Mouse (Mus musculus): ENCODE measurements around the gene Tbc1d22b. TPM values are rescaled to one million over a fixed set of nuclear protein-coding genes. Genes with fewer than 3 reads are reported as not detected.

The Tbc1d22b gene
- polyA plus RNA-seq, 1 experiment from 2014 or later, result 15.6 TPM

DNA sequence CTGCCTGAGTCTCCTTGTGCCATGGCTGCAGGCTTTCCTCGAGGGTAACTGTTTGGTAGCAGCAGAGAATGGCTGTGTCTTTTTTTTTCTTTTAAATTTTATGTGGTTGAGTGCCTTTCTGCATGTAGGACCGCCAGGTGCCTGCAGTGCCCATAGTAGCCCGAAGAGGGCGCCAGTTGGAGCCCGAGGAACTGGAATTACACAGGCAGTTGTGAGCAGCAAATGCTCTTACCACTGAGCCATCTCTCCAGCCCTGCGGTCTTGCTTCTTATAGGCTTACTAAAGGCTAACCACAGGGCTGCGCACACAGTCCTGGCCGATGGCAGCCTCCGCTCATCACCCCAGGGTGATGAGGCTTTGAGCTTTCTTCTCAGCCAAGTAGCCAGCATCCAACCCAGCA is 18.3 kb upstream of the Tbc1d22b start:
- Histone ChIP-seq H3K27ac (ENCODE audit: low read length) (no peak overlapping the region), H3K36me3 (ENCODE audit: control insufficient read depth, insufficient read depth, low read length) (no peaks in the 10 kb centered on the region), H3K4me2 (replicated peaks; ENCODE audit: low read depth, low read length) (no peak overlapping the region), H3K9me3 (ENCODE audit: control insufficient read depth, low read depth, low read length) (no peaks in the 10 kb centered on the region; the same call in 1 of the 2 replicates), H3K4me1 (ENCODE audit: control insufficient read depth, insufficient read depth, low read length) (no peaks in the 10 kb centered on the region), H3K4me3 (ENCODE audit: low read depth, low read length) (no peak overlapping the region), H3K27me3 (ENCODE audit: control insufficient read depth, insufficient read depth, low read length) (no peaks in the 10 kb centered on the region), H3K9ac (replicated peaks; ENCODE audit: low read depth, low read length) (no peak overlapping the region)
- ATAC-seq (ENCODE audit: insufficient number of reproducible peaks, insufficient read depth, low FRiP score, low read depth), result no peak
- 74% methylated on average over 9 of the region's 9 CpGs for WGBS

DNA sequence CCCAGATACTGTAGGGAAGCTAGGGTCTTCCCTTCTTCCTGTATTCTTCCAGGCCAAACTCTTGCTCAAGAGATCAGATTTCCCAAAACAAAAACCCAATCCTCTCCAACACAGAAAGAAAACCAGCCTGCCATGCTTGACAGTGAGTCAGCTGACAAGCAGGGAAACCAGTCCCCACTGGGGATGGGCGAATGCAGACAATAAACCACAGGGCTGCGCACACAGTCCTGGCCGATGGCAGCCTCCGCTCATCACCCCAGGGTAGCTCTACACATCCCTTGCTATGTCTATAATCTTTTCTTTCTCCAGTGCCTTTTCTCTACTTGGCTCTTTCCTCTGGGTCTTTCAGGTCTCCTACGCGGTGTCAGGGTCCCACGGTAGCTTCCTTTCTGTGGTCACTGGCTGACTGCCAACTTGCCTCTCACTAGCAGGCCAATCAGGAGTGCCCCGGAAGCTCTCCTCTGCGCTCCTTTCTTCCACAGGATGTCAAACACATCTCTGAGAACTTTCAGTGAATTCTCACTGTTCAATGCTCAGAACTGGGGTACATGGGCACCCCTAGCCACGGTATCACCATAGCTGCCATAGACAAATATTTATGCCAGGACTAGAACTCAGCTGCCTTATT is 17.7 kb upstream of the Tbc1d22b start:
- Histone ChIP-seq H3K36me3 (ENCODE audit: control insufficient read depth, insufficient read depth, low read length) (no peaks in the 10 kb centered on the region), H3K9ac (replicated peaks; ENCODE audit: low read depth, low read length) (no peak overlapping the region), H3K4me3 (ENCODE audit: low read depth, low read length) (no peak overlapping the region), H3K4me2 (replicated peaks; ENCODE audit: low read depth, low read length) (no peak overlapping the region), H3K27me3 (ENCODE audit: control insufficient read depth, insufficient read depth, low read length) (no peaks in the 10 kb centered on the region), H3K9me3 (ENCODE audit: control insufficient read depth, low read depth, low read length) (no peaks in the 10 kb centered on the region; the same call in 1 of the 2 replicates), H3K4me1 (ENCODE audit: control insufficient read depth, insufficient read depth, low read length) (no peaks in the 10 kb centered on the region), H3K27ac (ENCODE audit: low read length) (no peak overlapping the region)
- 63% methylated on average over 10 of the region's 10 CpGs for WGBS
- ATAC-seq (ENCODE audit: insufficient number of reproducible peaks, insufficient read depth, low FRiP score, low read depth), result no peak

DNA sequence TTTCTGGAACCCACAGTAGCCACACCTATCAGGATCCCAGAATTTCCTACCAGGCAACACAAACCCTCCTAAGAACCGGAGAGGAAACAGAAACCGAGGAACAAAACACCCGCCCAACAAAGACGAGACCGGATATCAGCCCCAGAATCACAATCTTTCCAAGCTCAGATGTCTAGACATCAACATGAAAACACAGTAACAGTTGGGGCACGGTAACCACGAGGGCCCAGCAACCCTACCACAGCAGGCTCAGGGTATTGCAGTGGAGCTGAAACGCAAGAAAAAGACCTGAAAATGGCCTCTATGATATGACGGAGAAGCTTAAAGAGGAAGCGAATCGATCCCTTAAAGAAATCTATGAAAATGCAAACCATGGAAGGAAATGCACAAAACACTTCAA is 15.7 kb upstream of the Tbc1d22b start:
- H3K4me2 ChIP-seq (replicated peaks; ENCODE audit: low read depth, low read length), result no peak overlapping the region
- WGBS, result 91% methylated on average over 11 of the region's 11 CpGs
- H3K4me3 ChIP-seq (ENCODE audit: low read depth, low read length), result no peak overlapping the region
- no peak overlapping the region for H3K9ac ChIP-seq (replicated peaks; ENCODE audit: low read depth, low read length)
- no peak for ATAC-seq (ENCODE audit: insufficient number of reproducible peaks, insufficient read depth, low FRiP score, low read depth)
- no peak overlapping the region for H3K27ac ChIP-seq (ENCODE audit: low read length)
- no peaks in the 10 kb centered on the region for H3K36me3 ChIP-seq (ENCODE audit: control insufficient read depth, insufficient read depth, low read length)
- no peaks in the 10 kb centered on the region for H3K27me3 ChIP-seq (ENCODE audit: control insufficient read depth, insufficient read depth, low read length)
- no peaks in the 10 kb centered on the region; the same call in 1 of the 2 replicates for H3K9me3 ChIP-seq (ENCODE audit: control insufficient read depth, low read depth, low read length)
- no peaks in the 10 kb centered on the region for H3K4me1 ChIP-seq (ENCODE audit: control insufficient read depth, insufficient read depth, low read length)

DNA sequence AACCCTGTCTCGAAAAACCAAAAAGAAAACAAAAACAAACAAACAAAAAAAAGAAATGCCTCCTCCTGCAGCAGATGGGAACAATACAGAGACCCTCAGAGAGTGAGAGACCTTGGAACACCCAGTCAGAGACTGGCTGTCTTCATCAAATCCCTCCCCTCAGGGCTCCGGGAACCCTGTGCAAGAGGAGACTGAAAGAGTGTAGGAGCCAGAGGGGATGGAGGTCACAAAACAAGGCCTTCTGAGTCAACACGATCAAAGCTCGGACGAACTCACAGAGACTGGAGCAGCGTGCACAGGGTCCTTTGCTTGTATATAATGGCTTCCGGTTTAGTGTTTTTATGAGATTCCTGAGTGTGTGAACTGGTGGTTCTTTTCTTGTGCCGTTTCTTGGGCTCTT is 9.2 kb upstream of the Tbc1d22b start:
- no peaks in the 10 kb centered on the region for H3K36me3 ChIP-seq (ENCODE audit: control insufficient read depth, insufficient read depth, low read length)
- no peaks in the 10 kb centered on the region for H3K4me1 ChIP-seq (ENCODE audit: control insufficient read depth, insufficient read depth, low read length)
- no peak overlapping the region for H3K27ac ChIP-seq (ENCODE audit: low read length)
- no peak overlapping the region for H3K9ac ChIP-seq (replicated peaks; ENCODE audit: low read depth, low read length)
- H3K4me3 ChIP-seq (ENCODE audit: low read depth, low read length), result no peak overlapping the region
- 83% methylated on average over 8 of the region's 8 CpGs for WGBS
- H3K27me3 ChIP-seq (ENCODE audit: control insufficient read depth, insufficient read depth, low read length), result no peaks in the 10 kb centered on the region
- no peak for ATAC-seq (ENCODE audit: insufficient number of reproducible peaks, insufficient read depth, low FRiP score, low read depth)
- no peaks in the 10 kb centered on the region for H3K9me3 ChIP-seq (ENCODE audit: control insufficient read depth, low read depth, low read length)
- no peak overlapping the region for H3K4me2 ChIP-seq (replicated peaks; ENCODE audit: low read depth, low read length)

DNA sequence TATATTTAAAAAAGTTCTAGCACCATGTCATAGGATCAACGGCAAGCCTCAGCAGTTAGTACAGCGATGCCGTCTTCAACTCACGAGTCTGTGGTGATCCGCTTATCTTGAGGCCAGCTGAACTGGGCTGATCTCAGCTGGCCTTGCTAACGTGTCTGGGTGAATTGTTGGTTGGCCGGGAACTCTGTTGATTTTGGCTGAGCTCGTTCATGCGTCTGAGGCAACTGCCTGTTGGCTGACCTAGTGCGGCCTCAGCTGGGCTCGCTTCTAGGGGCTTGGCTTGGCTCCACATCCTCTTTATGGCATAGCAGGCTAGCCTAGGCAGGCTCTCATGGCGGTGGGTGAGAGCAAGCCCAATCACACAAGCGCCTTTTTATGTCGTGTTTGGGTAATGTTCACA is 8.2 kb upstream of the Tbc1d22b start:
- no peak overlapping the region for H3K4me3 ChIP-seq (ENCODE audit: low read depth, low read length)
- no peaks in the 10 kb centered on the region for H3K9me3 ChIP-seq (ENCODE audit: control insufficient read depth, low read depth, low read length)
- H3K9ac ChIP-seq (replicated peaks; ENCODE audit: low read depth, low read length), result no peak overlapping the region
- WGBS, result 61% methylated on average over 14 of the region's 14 CpGs
- H3K27me3 ChIP-seq (ENCODE audit: control insufficient read depth, insufficient read depth, low read length), result no peaks in the 10 kb centered on the region
- H3K4me2 ChIP-seq (replicated peaks; ENCODE audit: low read depth, low read length), result no peak overlapping the region
- no peaks in the 10 kb centered on the region for H3K36me3 ChIP-seq (ENCODE audit: control insufficient read depth, insufficient read depth, low read length)
- no peaks in the 10 kb centered on the region for H3K4me1 ChIP-seq (ENCODE audit: control insufficient read depth, insufficient read depth, low read length)
- H3K27ac ChIP-seq (ENCODE audit: low read length), result no peak overlapping the region
- ATAC-seq (ENCODE audit: insufficient number of reproducible peaks, insufficient read depth, low FRiP score, low read depth), result no peak

DNA sequence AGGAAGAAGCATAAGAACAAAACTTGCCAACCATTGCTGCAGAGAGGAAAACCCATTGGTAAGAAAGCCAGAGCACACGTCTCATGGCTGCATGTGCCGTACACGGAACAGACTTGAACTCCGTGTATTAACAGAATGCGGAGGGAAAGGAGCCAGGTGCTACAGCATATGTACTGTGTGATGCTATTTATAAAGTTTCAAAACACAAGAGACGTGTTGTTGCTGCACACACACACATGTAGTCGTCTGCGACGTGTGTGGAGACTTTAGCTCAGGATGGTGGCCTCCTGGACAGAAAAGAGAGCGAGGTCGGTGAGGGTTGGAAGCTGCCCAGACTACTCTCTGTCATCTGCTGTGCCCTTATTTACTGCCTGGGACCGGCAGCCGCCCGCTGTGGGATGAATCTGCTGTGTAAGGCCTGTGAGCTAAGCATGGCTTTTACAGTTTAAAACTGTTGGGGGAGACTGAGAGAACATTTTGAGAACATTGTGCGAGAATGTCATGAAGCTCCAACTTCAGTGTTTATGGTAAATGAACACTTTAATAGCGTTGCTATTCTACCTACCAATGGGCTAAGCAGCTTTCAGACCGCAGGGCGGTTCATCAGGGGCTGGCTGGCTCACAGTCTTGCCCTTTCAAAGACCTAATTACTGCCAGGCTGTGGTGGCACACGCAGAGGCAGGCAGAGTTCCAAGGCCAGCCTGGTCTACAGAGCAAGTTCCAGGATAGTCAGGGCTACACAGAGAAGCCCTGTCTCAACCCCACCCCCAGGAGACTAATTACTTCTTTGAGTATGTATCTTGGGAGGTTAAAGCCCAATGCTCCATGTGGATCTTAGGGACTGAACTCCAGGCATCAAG is 6.5 kb upstream of the Tbc1d22b start:
- 86% methylated on average over 19 of the region's 19 CpGs for WGBS
- no peak for ATAC-seq (ENCODE audit: insufficient number of reproducible peaks, insufficient read depth, low FRiP score, low read depth)
- no peak overlapping the region for H3K4me3 ChIP-seq (ENCODE audit: low read depth, low read length)

DNA sequence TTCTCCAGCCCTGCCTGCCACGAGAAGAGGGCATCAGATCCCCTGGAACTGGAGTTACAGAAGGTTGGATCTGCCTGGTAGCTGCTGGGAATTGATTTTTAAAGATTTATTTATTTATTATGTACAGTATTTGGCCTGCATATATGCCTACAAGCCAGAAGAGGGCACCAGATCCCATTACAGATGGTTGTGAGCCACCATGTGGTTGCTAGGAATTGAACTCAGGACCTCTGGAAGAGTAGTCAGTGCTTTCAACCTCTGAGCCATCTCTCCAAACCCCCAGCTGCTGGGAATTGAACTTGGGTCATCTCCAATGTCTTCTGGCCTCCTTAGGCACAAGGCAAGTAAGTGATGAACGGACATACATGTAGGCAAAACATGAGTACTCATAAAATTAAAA is 5.5 kb upstream of the Tbc1d22b start:
- Histone ChIP-seq H3K9ac (replicated peaks; ENCODE audit: low read depth, low read length) (no peak overlapping the region), H3K4me1 (ENCODE audit: control insufficient read depth, insufficient read depth, low read length) (no peaks in the 10 kb centered on the region), H3K27ac (ENCODE audit: low read length) (no peak overlapping the region), H3K27me3 (ENCODE audit: control insufficient read depth, insufficient read depth, low read length) (no peaks in the 10 kb centered on the region), H3K36me3 (ENCODE audit: control insufficient read depth, insufficient read depth, low read length) (no peaks in the 10 kb centered on the region), H3K4me2 (replicated peaks; ENCODE audit: low read depth, low read length) (no peak overlapping the region), H3K4me3 (ENCODE audit: low read depth, low read length) (no peak overlapping the region), H3K9me3 (ENCODE audit: control insufficient read depth, low read depth, low read length) (no peaks in the 10 kb centered on the region)
- 73% methylated on average over 2 of the region's 2 CpGs for WGBS
- ATAC-seq (ENCODE audit: insufficient number of reproducible peaks, insufficient read depth, low FRiP score, low read depth), result no peak

More for the DNA sequence above, 6.5 kb upstream of the Tbc1d22b start:
- H3K4me2 ChIP-seq (replicated peaks; ENCODE audit: low read depth, low read length), result no peak overlapping the region
- no peak overlapping the region for H3K27ac ChIP-seq (ENCODE audit: low read length)
- no peak overlapping the region for H3K9ac ChIP-seq (replicated peaks; ENCODE audit: low read depth, low read length)
- no peaks in the 10 kb centered on the region for H3K9me3 ChIP-seq (ENCODE audit: control insufficient read depth, low read depth, low read length)
- no peaks in the 10 kb centered on the region for H3K4me1 ChIP-seq (ENCODE audit: control insufficient read depth, insufficient read depth, low read length)
- no peaks in the 10 kb centered on the region for H3K36me3 ChIP-seq (ENCODE audit: control insufficient read depth, insufficient read depth, low read length)
- H3K27me3 ChIP-seq (ENCODE audit: control insufficient read depth, insufficient read depth, low read length), result no peaks in the 10 kb centered on the region

DNA sequence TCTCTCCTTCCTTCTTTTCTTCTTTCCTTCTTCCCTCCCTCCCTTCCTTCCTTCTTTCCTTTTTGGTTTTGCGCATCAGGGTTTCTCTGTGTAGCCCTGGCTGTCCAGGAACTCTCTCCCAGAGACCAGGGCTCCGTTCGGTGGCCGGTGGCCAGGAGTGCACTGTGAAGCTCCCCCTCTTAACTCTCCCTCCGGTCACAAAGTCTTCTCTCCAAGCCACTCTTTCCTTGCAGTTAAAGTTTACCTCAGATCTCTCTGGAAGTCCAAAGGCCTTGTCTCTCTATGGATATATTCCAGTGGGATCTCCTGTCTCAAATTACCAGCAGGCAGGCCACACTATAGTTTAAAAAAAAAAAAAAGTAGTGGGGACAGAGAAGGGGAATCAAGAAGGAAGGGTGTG is 4.3 kb upstream of the Tbc1d22b start:
- no peaks in the 10 kb centered on the region for H3K9me3 ChIP-seq (ENCODE audit: control insufficient read depth, low read depth, low read length)
- no peaks in the 10 kb centered on the region for H3K27me3 ChIP-seq (ENCODE audit: control insufficient read depth, insufficient read depth, low read length)
- no peak overlapping the region for H3K4me3 ChIP-seq (ENCODE audit: low read depth, low read length)
- no peak overlapping the region for H3K27ac ChIP-seq (ENCODE audit: low read length)
- H3K4me1 ChIP-seq (ENCODE audit: control insufficient read depth, insufficient read depth, low read length), result peaks cover 3% of the 10 kb centered on the region; the same call in 1 of the 2 replicates
- no peak overlapping the region for H3K9ac ChIP-seq (replicated peaks; ENCODE audit: low read depth, low read length)
- no peak for ATAC-seq (ENCODE audit: insufficient number of reproducible peaks, insufficient read depth, low FRiP score, low read depth)
- no peak overlapping the region for H3K4me2 ChIP-seq (replicated peaks; ENCODE audit: low read depth, low read length)
- WGBS, result 92% methylated on average over 5 of the region's 5 CpGs
- H3K36me3 ChIP-seq (ENCODE audit: control insufficient read depth, insufficient read depth, low read length), result no peaks in the 10 kb centered on the region
